Mouse (Mus musculus): ENCODE results near the gene Smarca2.

GRCm38 (mm10) chr19:26748676-26749075 lies 143.8 kb downstream of the Smarca2 start:
- TF ChIP-seq CTCF (conservative IDR thresholded peaks at IDR 0.05; ENCODE audit: low read length) (no peak), NANOG (IDR thresholded peaks at IDR 0.05; ENCODE audit: borderline replicate concordance, low read length) (no peak), POU5F1 (IDR thresholded peaks at IDR 0.05; ENCODE audit: borderline replicate concordance, low read length) (no peak)

Measured in E14TG2a.4 (cell line).